Mouse (Mus musculus) c-Kit-positive CD71-positive TER-119-negative erythroid progenitor cells, embryonic 14.5 days (primary cell): ENCODE measurements around the gene Cat.
A peak's percentile ranks its signal among the peaks of the same experiment; 100 is the strongest.

Experiments used
- DNase-seq: peaks from one replicate; pipeline ENCODE4 v3.0.0-alpha.2; 2013; ENCODE audit warnings: low read depth

Cat gene

DNA sequence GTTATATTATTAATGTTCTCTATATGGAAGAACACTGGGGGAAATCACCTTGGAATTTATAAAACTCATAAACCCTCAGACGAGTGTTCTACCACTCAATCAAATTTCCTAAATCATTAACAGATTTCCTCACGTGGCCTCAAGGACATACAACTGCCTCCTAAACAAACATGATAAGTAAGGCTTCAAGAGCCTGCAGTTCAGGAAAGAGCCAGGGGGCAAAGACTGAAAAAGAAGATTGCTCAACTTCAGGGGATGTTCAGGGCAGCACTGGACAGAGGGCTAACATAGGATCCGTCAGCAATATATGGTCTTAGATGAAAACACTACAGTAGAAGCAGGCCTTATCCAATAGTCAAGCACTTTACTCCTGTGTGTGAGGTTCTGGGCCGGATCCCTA lies 7.5 kb downstream of the Cat start:
- DNase-seq: no peak

DNA sequence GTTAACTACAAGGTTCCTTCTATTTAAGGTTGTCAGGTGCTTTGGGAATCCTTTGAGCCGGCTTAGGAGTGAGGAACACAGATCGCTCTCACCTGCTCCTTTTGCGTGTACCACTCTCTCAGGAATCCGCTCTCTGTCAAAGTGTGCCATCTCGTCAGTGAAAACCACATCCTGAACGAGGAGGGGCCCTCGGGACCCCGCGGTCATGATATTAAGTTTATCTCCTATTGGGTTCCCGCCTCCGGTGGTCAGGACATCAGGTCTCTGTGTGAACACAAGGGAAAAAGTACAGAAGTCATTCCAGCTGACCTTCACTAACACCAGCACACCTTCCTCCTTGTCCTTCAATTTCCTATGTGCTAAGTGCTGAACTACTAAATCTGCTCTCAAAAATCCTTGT lies 8.3 kb downstream of the Cat start:
- DNase-seq: no peak

DNA sequence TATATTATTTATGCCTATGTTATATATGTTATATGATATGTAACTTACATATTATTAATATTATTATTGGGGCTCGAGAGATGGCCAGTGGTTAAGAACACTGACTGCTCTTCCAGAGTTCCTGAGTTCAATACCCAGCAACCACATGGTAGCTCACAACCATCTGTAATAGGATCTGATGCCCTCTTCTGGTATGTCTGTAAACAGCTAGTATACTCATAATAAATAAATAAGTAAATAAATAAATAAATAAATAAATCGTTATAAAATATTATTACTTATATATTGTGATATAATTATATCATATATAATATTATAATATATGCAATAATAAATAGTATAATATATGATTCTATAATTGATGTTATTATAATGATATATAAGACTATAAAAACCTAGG lies 8.8 kb downstream of the Cat start:
- DNase-seq: no peak

DNA sequence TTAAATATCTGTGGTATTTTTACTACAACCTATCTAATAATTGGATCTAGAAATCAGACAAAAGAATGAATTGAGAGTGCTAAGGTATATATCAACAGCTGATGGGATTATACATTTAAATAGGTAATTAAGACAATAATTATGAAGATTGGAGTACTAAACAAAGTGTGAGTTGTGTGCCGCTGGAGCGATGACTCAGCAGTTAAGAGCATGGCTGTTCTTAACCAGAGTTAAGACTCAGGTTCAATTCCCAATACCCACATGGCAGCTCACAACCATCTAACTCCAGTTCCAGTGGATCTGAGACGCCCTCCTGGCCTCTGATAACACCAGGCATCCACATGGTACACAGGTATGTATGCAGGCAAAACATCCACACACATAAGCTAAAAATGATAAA lies 11.6 kb downstream of the Cat start:
- no peak for DNase-seq

DNA sequence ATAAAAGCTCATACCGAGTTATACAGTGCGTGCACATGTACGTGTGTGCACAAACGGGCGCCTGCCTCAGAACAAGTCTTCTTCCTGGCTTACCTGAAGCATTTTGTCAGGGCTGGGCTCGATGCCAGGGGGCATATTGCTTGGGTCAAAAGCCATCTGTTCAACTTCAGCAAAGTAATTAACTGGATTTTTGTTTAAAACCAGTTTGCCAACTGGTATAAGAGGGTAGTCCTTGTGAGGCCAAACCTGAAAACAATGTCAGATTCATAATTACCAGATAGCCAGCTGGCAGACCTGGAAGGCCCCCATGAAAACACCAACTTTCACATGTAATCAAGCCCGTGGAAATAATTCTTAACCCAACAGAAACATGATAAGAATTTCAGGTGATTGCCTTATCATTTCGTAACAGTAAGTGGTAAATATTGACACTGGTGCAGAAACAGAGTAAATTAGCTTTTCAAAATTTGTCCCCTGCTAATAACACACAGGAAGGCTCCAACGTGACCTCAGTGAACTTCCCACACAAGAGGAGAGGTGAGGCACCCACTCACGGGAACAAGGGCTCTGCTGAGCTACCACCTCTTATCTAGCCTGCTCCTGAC lies 17.9 kb downstream of the Cat start:
- DNase-seq: no peak

DNA sequence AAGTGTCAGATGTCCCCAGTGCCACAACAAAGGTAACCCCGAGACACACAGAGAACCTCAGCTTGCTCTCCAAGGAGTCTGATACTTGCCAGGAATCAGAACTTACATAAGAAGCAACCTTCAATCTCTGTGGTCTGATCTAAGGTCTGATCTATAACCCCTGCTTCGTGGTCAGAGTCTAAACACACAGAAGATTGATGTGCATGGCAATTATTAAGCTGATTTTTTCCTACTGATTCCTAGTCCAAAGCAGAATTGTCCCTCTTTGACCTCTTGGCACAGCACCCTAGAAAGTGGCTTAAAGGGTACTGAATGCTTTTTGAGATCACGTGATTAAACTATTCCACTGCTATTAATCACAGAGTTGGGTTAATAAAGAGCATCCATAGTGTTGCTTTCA lies 18.7 kb downstream of the Cat start:
- DNase-seq: no peak

DNA sequence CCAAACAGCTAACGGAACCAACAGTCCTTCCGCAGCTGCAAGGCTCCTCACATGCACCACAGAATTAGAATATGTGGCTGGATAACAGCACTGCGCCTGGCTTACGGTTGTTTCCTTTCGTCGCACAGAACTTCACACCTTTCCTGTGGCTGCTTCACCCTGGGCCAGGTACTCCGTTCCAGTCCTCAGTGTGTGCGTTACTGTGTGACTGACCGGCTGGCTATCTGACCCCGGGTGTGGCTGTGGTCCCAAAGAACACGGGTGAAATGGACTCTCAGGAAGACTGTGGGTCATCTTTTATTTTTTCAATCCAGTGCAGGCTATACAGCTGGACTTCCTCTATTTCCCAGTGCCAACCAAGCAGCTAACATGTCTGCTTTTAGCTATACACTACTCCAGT lies 19.5 kb downstream of the Cat start:
- DNase-seq: no peak

DNA sequence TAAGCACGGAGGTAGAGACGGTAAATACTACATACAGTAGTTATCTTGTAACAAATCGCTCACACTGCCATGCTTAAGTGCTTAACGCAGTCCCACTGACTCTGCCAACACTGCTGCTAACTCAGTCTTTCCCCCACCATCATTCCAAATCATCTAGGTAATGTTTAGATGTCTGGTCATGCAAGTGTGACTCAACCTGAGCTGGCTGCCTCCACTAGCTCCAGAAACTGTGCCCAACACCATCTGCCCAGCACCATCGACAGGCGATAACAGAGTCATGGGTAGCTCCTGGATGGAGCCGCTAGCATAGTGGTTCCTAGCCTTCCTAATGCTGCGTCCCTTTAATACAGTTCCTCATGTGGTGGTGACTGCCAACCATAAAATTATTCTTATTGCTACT lies 20.4 kb downstream of the Cat start:
- no peak for DNase-seq

DNA sequence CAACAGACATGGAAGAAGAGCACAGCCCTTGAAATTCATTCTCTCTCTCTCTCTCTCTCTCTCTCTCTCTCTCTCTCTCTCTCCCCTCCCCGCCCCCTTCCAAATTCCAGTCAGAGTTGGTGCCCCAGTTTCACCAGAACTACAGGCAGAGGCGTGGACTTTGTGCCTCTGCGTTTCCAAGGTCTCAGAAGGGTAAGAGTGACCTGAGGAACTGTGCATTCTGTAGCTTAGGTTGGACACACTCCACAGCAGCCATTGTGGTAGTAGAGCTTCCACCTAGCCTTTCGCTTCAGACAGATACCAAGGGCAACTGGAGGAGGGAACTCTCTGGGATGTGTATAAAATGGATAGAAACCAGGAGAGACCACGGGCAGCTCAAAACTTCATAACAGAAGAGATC lies 22.2 kb downstream of the Cat start:
- DNase-seq: no peak

DNA sequence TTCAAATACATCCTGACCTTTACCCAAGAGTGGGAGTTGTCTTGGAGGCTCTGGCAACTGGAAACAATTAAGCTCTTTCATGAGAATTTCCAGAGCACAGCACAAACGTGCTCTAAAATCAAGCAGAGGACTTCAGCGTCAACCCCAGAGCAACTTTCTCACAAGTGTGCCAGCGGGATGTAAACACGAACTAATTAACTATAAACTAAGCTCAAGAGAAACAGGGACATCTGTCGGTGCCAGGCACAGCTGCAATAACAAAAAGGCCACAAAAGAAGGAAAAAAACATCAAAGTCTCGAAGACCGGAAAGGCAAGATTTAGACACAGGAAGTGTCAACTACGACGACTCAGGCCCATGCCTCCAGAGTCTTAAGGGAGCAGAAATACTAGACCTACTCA lies 23.2 kb downstream of the Cat start:
- no peak for DNase-seq

DNA sequence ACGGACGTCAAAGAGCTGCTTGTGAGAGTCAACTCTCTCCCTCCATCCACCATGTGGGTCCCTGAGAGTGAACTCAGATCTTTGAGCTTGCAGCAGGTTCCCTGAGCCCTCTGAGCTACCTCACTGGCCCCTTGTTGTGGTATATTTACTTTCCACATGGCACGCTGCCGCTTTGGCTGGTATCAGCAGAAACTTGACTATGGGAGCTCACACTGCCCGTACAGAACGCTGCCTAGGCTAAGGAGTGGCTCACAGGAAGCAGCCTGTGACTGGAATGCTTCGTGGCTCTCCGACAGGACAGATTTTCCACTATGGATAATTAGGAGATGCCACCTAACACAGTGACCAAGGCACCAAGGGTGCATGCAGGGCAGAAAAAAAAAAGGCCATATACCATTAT lies 23.8 kb downstream of the Cat start:
- no peak for DNase-seq

DNA sequence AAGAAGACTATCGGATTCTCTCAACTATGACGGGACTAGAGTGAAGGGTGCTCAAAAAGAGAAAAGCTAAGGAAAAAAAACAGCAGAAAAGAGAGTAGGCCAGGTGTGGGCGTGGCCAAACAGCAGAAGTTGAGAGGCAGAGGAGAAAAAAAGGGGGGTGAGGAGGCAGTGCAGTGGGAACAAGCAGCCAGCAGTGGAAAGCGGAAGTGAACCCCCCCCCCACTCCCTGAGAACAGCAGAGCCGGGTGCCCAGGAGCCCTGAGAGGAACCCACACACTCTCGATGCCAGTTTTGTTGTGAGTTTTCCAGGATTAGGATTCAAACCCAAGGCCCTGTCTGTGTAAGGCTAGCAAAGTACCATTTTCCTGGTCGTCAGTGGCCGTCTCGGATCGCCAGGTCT lies 25.9 kb downstream of the Cat start:
- DNase-seq: no peak

DNA sequence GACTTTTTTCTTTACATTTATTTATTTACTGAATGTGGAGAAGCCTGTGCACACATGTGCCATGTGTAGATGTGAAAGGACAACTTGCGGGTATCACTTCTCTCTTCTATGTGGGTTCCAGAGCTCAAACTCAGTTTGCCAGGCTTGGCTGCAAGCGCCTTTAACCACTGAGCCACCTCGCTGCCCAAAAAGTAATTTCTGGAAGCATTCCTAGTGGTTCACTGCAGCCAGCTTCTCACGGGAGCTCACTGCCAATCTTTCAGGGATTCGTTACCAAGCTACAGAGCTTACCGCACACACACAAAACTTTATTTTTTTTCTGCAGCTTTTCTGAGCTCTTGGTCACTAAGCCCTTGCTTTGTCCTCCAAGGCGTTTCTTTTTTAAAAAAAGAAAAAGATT lies 27.3 kb downstream of the Cat start:
- no peak for DNase-seq

DNA sequence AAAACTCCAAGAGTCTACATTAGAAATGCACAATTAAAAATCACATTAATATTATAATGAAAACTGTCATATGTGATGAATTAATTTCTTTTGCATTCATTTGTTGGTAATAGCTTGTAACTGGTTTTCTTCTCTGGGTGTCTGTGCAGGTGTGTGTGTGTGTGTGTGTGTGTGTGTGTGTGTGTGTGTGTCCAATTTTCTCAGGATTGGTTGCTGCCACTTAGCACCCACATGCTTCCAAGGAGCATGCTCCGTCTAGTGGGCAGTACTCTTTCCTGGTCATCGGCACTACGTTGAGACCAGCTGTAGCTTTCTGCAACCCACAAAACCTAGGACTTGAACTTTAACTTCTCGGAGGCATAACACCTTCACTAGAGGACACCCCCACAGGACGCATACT lies 27.9 kb downstream of the Cat start:
- DNase-seq: no peak

DNA sequence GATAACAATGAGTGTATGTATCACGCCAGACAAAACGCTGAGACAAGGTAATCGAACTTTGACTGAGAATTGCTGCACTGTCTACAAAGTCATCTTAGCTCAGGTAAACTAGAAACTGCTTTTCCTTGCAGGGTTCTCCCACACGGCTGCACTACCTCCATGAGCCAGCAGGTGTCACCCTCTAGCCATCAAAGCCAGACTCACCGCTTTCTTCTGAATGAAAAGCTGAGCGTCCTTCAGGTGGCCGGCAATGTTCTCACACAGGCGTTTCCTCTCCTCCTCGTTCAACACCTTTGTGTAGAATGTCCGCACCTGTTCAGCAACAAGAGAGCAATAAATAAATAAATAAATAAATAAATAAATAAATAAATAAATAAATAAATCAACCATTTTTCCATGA lies 28.3 kb downstream of the Cat start:
- peak; percentile 64 for DNase-seq

DNA sequence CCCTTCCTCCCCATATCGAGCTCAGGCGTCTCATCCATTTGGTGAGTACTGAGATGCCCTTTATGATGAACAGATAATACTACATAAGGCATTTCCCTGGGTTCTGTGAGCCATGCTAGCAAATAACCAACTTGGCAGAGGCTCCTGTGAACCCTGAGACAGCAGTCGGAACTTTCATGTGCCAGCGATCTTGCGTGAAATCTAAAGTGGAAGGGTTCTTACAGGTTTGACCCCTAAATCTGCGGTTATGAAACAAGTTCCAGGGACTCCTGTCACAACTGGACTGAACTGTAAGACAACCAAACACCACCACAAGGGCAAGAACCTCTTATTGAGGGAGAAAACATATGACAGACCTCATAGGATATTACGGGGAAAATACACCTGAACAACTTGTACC lies 29.2 kb downstream of the Cat start:
- DNase-seq: no peak

DNA sequence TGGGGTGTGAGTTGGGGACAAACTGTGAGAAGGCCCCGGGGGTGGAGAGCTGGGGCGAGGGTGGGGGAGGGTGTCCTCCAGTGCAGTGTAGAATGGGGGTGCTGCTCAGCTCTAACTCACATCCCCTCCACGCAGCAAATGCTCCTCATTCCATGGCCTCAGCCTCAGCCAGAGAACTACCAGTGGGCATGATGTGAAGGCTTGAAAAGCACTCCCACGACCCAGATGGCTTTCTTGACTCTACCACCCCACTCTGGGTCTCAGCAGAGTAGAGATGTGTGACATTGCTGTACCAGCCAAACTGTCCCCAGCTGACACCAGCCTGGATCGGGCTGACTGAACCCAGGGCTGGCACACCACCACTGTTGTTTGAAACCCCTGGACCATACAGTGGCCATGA lies 32.4 kb downstream of the Cat start:
- DNase-seq: no peak

DNA sequence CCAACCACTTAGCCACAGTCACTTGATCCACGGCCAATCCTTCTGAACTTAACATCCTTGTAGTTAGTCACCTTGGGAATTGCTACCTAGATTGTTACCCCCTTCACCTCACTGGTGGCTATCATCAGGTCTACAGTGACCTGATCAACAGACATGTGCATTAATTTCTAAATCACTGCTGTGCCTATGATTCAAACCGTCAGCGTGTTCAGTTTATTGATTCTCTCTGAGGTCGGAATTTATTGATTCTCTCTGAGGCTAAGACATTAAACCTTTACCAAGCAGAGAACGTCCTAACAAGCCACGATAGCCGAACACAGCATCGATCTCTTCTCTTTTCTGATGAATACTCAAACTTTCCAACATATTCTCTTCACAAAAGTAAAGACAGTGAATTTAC lies 34.7 kb downstream of the Cat start:
- no peak for DNase-seq

DNA sequence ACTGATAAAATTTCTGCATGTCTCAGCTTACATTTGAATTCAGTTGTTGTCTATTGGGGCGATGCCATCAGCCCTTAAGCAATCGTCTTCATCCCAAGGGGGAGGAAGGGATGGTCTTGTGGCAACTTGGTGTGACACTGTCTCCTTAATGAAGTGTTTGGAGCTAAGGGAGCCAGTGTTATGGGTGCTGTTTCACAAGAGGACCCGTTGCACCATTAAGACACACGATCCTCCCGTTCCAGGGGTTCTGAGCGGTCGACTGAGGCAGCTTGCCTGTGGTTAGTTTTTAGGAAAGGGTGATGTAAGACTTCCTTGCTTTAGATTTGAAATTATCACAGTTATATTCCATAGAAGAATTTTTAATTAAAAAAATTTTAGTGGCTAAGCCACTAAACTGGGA lies 35.1 kb downstream of the Cat start:
- DNase-seq: no peak

DNA sequence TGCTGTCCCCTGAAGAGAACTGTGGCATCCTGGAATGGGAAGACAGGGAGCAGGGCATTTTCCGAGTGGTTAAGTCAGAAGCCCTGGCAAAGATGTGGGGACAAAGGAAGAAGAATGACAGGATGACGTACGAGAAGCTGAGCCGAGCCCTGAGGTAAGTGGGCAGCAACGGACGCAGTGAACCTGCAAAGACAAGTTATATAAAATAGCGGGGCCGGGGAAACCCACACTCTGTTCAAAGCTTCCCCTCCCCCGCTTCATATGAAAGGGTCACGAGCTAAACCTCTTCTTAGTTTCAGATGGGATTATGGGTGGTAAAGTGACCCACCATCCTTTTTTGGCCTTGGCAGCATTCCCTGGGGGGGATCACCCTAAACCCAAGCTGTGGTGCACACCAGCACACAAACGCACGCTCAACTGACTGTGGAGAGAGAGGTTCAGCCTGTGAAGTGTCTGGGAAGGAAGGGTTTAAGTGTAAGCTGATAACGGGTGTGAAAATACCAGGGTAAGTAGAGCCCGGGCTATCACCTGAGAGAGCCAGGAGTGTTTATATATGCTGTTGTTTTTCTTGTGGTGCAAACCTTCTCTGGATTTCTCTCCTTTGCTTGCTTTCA lies 35.9 kb downstream of the Cat start:
- DNase-seq: no peak

DNA sequence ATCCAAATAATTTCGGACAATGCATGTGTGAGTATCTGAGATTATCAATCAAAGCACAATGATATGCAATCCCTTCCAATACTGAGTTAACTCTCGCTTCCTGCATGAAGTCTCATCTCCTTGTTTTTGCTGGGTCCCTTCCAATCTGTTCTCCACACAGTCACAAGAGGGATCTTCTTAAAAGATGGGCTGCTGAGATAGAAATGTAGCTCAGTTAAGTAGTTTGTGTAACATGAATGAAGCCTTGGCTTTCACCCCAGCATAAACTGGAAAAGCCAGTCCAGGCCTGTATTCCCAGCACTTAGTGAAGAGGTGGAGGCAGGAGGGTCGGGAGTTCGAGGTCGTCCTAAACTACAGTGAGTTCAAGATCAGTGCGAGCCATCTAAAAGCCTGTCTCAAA lies 38.6 kb downstream of the Cat start:
- no peak for DNase-seq

DNA sequence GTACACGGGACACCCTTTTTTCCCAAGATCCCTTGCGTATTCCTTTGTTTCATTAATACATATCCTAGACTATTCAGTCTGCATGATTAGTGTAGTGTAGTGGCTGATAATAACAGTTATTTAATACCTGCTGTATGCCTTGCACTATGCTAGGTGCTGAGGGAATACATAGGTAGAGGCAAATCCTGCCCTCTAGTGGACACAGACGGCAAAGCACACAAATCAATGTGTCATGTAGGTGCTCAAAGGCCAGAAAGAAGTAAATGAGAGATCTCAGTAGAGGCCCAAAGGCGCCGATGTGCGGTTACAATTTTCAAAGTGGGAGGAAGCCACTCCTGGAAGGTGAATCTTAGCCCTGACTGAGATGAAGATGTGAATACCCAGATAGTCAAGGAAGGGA lies 39.2 kb downstream of the Cat start:
- peak; percentile 47 for DNase-seq

DNA sequence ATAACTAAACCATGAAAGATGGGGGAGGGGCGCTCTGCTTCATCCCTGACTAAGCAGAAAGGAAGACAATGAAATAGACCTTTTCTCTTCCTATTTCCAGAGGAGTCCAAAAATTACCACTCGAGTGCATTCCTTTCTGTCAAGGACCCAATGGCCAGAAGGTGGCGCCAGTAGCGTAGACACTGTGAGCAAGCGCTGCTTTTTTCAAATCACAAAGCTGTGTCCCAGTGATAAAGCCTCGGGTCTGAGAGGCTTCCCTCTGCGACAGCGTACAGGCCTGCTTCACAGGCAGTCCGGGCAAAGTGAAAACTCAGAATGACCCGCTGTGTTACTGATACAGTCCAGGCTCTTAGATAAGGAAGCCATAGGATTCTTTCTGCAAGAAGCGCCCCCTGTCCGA lies 45.2 kb downstream of the Cat start:
- peak; percentile 67 for DNase-seq

DNA sequence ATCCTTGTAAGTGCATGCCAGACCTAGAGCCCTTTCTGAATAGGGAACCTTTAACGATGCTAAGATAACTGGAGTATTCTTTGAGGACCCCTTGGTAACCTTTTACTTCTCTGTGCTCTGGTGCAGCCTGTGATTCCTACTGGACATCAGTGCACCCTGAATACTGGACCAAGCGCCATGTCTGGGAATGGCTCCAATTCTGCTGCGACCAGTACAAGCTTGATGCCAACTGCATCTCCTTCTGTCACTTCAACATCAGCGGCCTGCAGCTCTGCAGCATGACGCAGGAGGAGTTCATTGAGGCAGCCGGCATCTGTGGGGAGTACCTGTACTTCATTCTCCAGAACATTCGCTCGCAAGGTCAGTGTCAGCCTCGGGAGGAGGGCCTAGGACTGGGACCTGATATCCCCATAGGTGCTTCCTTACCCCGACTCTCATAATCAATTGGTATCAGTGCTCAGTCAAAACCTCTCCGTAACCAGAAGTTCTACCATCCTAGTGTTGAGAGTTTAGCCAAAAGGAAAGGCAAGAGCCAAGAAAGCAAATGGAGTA lies 45.8 kb downstream of the Cat start:
- no peak for DNase-seq
